Mouse (Mus musculus): ENCODE measurements around the gene N4bp2l2. TPM values are rescaled to one million over a fixed set of nuclear protein-coding genes. Genes with fewer than 3 reads are reported as not detected.
"Not testable (repeated sequence)": the region's sequence is repeated elsewhere in the genome, so short reads cannot be mapped to it uniquely, and the experiment has no call there.

Gene N4bp2l2
- total RNA-seq (2022) = 10 to 100 TPM; 22.3 to 30.2 (median 28.4) TPM

DNA sequence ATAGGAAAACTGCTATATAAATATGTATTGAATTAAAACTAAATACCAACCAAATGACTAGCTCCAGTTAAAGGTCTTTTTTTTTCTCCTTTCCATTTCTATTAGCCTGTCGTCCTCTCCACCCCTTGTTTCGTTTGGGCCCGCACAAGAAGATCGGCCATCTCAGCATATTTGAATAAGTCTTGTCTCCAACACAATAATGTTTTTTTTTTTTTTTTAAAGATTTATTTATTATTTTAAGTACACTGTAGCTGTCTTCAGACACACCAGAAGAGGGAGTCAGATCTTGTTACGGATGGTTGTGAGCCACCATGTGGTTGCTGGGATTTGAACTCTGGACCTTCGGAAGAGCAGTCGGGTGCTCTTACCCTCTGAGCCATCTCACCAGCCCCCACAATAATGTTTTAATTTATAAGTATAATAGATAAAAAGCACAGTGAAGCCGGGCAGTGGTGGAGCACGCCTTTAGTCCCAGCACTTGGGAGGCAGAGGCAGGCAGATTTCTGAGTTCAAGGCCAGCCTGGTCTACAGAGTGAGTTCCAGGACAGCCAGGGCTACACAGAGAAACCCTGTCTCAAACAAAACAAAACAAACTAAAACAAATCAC lies at the start of gene N4bp2l2:
TSS of gene N4bp2l2 (minus strand) at position 51 of the 607 bp plus-strand sequence.
- not testable (repeated sequence) for DNase-seq (ENCODE audit: low spot score in 2 of 2)

DNA sequence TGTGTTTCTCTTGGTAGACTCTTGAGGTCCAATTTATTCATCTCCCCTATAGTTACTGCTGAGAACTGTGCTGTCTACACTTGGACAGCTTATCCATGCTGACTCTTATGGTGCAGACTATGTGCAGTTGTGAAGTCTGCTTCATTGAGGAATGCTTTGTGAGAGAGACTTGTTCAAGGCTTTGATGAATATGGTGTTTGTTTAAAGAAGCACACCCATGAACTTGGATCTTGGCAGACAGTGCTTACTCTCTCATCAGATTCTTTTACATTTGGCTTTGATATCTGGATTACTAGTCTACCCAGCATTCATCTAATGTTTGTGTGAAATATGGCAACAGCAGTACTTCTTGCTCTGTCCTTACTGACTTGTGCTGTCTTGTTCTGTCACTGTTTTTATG lies 47.4 kb upstream of the N4bp2l2 start:
- no peak for DNase-seq (ENCODE audit: low spot score in 2 of 2)

DNA sequence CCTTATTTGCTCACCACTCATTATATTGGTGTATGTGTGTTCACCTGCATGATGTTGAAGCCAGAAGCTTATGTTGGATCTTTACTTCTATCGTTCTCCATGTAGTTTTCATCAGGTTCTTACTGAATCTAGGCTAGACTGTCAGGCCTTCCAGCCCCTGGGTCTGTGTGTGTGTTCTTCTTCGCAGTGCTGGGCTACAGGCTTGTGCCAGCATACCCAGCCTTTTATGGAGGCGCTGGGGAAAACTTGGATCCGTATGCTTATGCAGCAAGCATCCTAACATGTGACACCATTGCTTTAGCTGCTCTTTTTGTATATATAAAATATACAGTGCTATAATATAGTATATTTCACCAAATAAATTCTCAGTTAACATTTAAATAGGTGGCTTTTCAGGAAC lies 45.5 kb upstream of the N4bp2l2 start:
- no peak for DNase-seq (ENCODE audit: low spot score in 2 of 2)

DNA sequence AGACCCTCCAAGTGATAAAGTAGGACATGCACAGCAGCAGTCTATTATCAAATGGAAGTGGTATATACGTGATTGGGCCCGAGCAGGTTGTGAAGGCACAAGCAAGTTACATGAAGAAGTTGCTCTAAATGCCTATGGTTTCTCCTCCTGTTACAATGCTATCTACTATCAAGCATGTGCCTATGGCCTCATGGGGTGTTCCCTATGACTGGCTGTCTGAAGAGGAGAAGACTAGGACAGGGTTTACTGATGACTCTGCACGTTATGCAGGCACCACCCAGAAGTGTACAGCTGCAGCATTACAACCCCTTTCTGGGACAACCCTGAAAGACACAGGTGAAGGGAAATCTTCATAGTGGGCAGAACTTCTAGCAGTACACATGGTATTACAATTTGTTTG lies 41.2 kb upstream of the N4bp2l2 start:
- DNase-seq (ENCODE audit: low spot score in 2 of 2) = not testable (repeated sequence)

- not testable (repeated sequence) for DNase-seq (ENCODE audit: low spot score in 2 of 2)
These were observed 40.7 kb upstream of the N4bp2l2 start for GRCm38 (mm10) chr5:150706651-150707050.

- no peak for DNase-seq (ENCODE audit: low spot score in 2 of 2)
These were observed 36.7 kb upstream of the N4bp2l2 start for GRCm38 (mm10) chr5:150702714-150703113.

- DNase-seq (ENCODE audit: low spot score in 2 of 2) = no peak
These were observed 27.3 kb upstream of the N4bp2l2 start for GRCm38 (mm10) chr5:150693277-150693676.

GRCm38 (mm10) chr5:150690685-150691084 lies 24.7 kb upstream of the N4bp2l2 start:
- no peak for DNase-seq (ENCODE audit: low spot score in 2 of 2)

DNA sequence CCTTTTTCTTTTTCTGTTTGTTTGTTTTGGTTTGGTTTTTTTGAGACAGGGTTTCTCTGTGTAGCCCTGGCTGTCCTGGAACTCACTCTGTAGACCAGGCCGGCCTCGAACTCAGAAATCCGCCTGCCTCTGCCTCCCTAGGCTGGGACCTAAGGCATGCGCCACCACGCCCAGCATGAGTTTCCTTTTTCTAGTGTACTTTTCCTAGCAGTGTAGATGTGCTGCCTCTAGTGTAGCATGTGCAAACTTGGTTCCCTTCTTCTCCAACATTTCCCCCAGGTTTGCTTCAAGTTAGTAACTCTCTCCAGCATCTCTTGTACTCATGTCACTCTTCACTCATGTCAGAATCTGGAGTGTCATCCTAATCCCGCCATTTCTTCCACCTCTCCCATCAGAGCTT lies 16.9 kb upstream of the N4bp2l2 start:
- DNase-seq (ENCODE audit: low spot score in 2 of 2) = not testable (repeated sequence)

GRCm38 (mm10) chr5:150674866-150675265 lies 8.9 kb upstream of the N4bp2l2 start:
- no peak for DNase-seq (ENCODE audit: low spot score in 2 of 2)

GRCm38 (mm10) chr5:150673880-150674621 lies 8.1 kb upstream of the N4bp2l2 start:
- no peak for DNase-seq (ENCODE audit: low spot score in 2 of 2)

- peak; percentile 89 to 92 for DNase-seq (ENCODE audit: low spot score in 2 of 2)
These were observed 7.3 kb upstream of the N4bp2l2 start, which contains the start of gene Pds5b for GRCm38 (mm10) chr5:150673153-150673835. TSS of gene Pds5b (plus strand) at chr5:150673739.

DNA sequence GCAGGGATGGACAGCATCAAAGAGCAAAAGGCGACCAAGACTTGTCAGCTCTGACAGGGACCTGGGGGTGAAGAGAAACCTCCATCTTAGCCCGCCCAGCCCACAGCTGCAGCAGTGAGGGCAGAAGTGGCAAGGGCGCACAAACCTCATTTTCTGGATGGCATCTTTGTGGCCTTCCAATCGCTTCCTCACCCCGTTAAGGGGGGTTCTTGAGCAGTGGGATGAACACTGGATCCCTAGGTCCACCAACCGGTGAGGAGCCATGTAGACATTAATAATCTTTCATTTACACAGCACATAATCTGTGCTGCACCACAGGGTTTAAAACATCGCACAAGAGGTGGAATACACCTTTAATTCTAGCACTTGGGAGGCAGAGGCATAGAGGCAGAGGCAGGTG lies 6.4 kb upstream of the N4bp2l2 start:
- no peak for DNase-seq (ENCODE audit: low spot score in 2 of 2)

- DNase-seq (ENCODE audit: low spot score in 2 of 2) = no peak
These were observed 2.7 kb upstream of the N4bp2l2 start for GRCm38 (mm10) chr5:150668731-150669130.

DNA sequence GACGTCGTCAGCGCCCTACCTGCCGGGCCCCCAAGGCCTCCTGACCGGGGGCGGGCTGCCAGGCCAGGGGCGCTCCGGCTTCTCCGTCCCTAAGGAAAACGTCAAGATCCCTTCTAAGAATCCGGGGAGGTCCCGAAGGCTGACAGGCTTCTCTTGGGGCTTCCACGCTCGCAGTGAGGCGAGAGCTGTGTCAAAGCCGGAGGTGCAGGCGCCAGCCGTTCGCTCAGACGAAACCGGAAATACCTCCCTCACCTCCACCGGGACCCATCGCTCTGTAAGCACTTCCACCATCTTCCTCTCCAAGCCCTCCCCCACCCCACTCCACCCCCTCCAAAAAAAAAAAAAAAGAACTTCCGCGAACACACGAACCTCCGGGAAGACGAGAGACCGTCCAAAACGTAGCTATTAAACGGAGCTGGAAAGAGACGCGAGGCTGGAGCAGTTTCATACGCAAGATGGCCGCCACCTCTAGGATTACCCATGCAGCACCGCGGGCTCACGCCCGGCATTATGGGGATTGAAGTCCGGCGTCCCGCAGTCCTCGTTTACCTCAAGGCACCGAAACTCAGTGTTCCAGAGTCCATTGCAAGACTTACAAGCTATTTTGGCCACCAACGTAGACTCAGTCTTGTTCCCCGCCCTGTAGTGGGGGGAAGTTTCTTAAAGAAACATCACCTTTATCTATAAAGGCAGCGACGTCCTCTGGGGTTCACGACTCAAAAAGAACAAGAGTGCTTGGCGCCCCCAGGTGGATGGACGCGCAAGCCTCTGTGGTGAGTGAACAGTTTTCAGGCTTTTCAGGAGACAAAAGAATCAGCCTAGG lies 640 bp downstream of the N4bp2l2 start:
- DNase-seq (ENCODE audit: low spot score in 2 of 2) = peak; percentile 90 to 93

GRCm38 (mm10) chr5:150664794-150665131 lies 1.2 kb downstream of the N4bp2l2 start:
- DNase-seq (ENCODE audit: low spot score in 2 of 2) = no peak

GRCm38 (mm10) chr5:150663926-150664325 lies 2.1 kb downstream of the N4bp2l2 start:
- not testable (repeated sequence) for DNase-seq (ENCODE audit: low spot score in 2 of 2)

GRCm38 (mm10) chr5:150660296-150660695 lies 5.7 kb downstream of the N4bp2l2 start:
- not testable (repeated sequence) for DNase-seq (ENCODE audit: low spot score in 2 of 2)

DNA sequence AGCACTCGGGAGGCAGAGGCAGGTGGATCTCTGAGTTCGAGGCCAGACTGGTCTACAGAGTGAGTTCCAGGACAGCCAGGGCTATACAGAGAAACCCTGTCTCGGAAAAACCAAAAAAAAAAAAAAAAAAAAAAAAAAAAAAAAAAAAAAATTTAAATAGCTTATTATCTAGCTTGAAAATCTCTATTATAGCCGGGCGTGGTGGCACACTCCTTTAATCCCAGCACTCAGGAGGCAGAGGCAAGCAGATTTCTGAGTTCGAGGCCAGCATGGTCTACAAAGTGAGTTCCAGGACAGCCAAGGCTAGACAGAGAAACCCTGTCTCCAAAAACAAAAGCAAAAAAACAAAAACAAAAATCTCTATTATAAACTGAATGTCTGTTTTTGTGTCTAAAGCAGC lies 6.6 kb downstream of the N4bp2l2 start:
- not testable (repeated sequence) for DNase-seq (ENCODE audit: low spot score in 2 of 2)

- DNase-seq (ENCODE audit: low spot score in 2 of 2) = no peak
These were observed 11.4 kb downstream of the N4bp2l2 start for GRCm38 (mm10) chr5:150654548-150654947.

GRCm38 (mm10) chr5:150652578-150652977 lies 13.4 kb downstream of the N4bp2l2 start:
- DNase-seq (ENCODE audit: low spot score in 2 of 2) = no peak
